Mouse (Mus musculus): Measurements from ENCODE around the gene Sipa1l2. TPM values are rescaled to one million over a fixed set of nuclear protein-coding genes. Genes with fewer than 3 reads are reported as not detected.

Sipa1l2 gene
- polyA plus RNA-seq, 1 experiment from 2014 or later, result 7.0 TPM

DNA sequence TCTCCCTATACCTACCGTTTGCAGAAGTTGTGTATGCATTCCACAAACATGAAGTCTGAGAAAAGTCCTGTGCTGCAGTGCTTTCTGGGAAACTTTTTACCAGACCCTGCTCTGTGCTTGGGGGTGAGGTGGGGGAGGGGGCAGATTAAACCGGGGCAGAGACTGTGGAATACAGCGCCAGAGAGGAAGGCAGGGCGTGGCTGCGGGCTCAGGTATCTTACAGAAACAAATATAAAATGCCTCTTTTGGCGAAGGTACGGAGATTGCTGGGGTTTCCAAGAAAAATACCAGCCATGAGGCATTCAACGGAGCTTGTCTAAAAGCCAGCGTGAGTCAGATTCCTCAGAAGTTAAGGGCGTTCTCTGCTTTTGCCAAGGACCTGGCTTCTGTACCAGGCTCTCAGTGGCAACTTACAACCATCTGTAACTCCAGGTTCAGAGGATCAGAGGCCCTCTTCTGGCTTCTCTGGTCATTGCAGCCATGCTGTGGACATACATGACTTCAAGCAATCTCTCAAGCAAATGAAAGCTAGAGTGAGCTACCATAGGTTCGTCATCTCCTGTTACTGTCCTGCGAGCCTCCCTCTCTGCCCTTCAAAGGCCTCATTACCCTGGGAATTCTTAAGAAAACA is 1.3 kb upstream of the Sipa1l2 start:
- peak overlapping the region; percentile 96 for H3K4me2 ChIP-seq (replicated peaks; ENCODE audit: low read depth, low read length)

GRCm38 (mm10) chr8:125570389-125570788 is 781 bp upstream of the Sipa1l2 start:
- peak; percentile 15 for ATAC-seq (ENCODE audit: insufficient number of reproducible peaks, insufficient read depth, low FRiP score, low read depth)
- H3K27ac ChIP-seq (ENCODE audit: low read length), result peak overlapping the region; percentile 78; the same call in 1 of the 2 replicates
- no peaks in the 10 kb centered on the region for H3K9me3 ChIP-seq (ENCODE audit: control insufficient read depth, low read depth, low read length)
- H3K4me1 ChIP-seq (ENCODE audit: control insufficient read depth, insufficient read depth, low read length), result peaks cover 14% of the 10 kb centered on the region
- H3K27me3 ChIP-seq (ENCODE audit: control insufficient read depth, insufficient read depth, low read length), result no peaks in the 10 kb centered on the region
- peak overlapping the region; percentile 72 for H3K4me3 ChIP-seq (ENCODE audit: low read depth, low read length)
- H3K36me3 ChIP-seq (ENCODE audit: control insufficient read depth, insufficient read depth, low read length), result no peaks in the 10 kb centered on the region
- H3K4me2 ChIP-seq (replicated peaks; ENCODE audit: low read depth, low read length), result peak overlapping the region; percentile 96
- 10% methylated on average over 13 of the region's 13 CpGs for WGBS
- H3K9ac ChIP-seq (replicated peaks; ENCODE audit: low read depth, low read length), result peak overlapping the region; percentile 55

More for the DNA sequence above, 1.3 kb upstream of the Sipa1l2 start:
- Histone ChIP-seq H3K4me1 (ENCODE audit: control insufficient read depth, insufficient read depth, low read length) (peaks cover 14% of the 10 kb centered on the region), H3K27ac (ENCODE audit: low read length) (no peak overlapping the region), H3K36me3 (ENCODE audit: control insufficient read depth, insufficient read depth, low read length) (no peaks in the 10 kb centered on the region), H3K9ac (replicated peaks; ENCODE audit: low read depth, low read length) (no peak overlapping the region), H3K27me3 (ENCODE audit: control insufficient read depth, insufficient read depth, low read length) (no peaks in the 10 kb centered on the region), H3K9me3 (ENCODE audit: control insufficient read depth, low read depth, low read length) (no peaks in the 10 kb centered on the region), H3K4me3 (ENCODE audit: low read depth, low read length) (no peak overlapping the region; the same call in 1 of the 2 replicates)
- no peak for ATAC-seq (ENCODE audit: insufficient number of reproducible peaks, insufficient read depth, low FRiP score, low read depth)
- WGBS, result 58% methylated on average over 12 of the region's 12 CpGs

DNA sequence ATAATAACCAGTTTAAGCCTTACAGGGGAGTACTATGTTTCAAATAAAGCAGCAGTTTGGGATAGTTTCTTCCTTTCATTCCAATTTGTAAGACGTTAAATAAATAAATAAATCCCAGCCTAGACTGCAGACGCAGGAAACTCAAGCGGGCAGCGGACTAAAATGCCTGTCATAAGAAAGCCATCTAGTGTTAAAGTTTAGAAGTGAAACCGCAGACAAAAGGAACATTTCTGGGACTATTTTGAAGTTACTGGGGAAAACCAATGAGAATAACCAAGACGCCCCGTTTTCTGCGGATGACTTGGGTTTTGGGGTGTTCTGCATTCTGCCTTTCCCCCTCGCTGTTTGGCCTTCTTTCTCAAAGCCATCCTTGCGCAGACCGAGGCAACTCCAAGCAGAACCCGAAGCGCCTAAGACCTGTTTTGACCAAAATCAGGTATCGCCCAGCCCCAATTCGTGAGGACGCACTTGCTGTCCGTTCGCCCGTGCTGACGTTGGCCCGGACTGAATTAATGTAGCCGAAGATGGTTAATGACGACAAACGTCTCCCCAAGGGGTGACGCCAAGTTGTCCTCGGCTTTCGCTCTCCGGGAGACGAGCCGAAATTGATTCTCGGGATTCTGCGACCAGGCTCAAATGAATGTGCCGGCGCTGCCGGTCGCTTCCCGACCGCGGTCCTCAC is 616 bp downstream of the Sipa1l2 start:
- Histone ChIP-seq H3K9ac (replicated peaks; ENCODE audit: low read depth, low read length) (peak overlapping the region; percentile 68), H3K27me3 (ENCODE audit: control insufficient read depth, insufficient read depth, low read length) (no peaks in the 10 kb centered on the region), H3K36me3 (ENCODE audit: control insufficient read depth, insufficient read depth, low read length) (no peaks in the 10 kb centered on the region), H3K4me1 (ENCODE audit: control insufficient read depth, insufficient read depth, low read length) (peaks cover 16% of the 10 kb centered on the region), H3K4me3 (ENCODE audit: low read depth, low read length) (peak overlapping the region; percentile 72), H3K9me3 (ENCODE audit: control insufficient read depth, low read depth, low read length) (no peaks in the 10 kb centered on the region), H3K4me2 (replicated peaks; ENCODE audit: low read depth, low read length) (peak overlapping the region; percentile 95), H3K27ac (ENCODE audit: low read length) (peak overlapping the region; percentile 39; the same call in 1 of the 2 replicates)
- under 1% methylated on average over 39 of the region's 39 CpGs for WGBS
- ATAC-seq (ENCODE audit: insufficient number of reproducible peaks, insufficient read depth, low FRiP score, low read depth), result no peak

GRCm38 (mm10) chr8:125568421-125568850 is 1.2 kb downstream of the Sipa1l2 start:
- Histone ChIP-seq H3K27ac (ENCODE audit: low read length) (no peak overlapping the region), H3K4me2 (replicated peaks; ENCODE audit: low read depth, low read length) (peak overlapping the region; percentile 95), H3K9ac (replicated peaks; ENCODE audit: low read depth, low read length) (peak overlapping the region; percentile 68; the same call in 1 of the 2 replicates), H3K36me3 (ENCODE audit: control insufficient read depth, insufficient read depth, low read length) (no peaks in the 10 kb centered on the region), H3K27me3 (ENCODE audit: control insufficient read depth, insufficient read depth, low read length) (no peaks in the 10 kb centered on the region), H3K4me1 (ENCODE audit: control insufficient read depth, insufficient read depth, low read length) (peaks cover 16% of the 10 kb centered on the region), H3K4me3 (ENCODE audit: low read depth, low read length) (peak overlapping the region; percentile 72), H3K9me3 (ENCODE audit: control insufficient read depth, low read depth, low read length) (no peaks in the 10 kb centered on the region)
- 4% methylated on average over 14 of the region's 14 CpGs for WGBS
- no peak for ATAC-seq (ENCODE audit: insufficient number of reproducible peaks, insufficient read depth, low FRiP score, low read depth)

DNA sequence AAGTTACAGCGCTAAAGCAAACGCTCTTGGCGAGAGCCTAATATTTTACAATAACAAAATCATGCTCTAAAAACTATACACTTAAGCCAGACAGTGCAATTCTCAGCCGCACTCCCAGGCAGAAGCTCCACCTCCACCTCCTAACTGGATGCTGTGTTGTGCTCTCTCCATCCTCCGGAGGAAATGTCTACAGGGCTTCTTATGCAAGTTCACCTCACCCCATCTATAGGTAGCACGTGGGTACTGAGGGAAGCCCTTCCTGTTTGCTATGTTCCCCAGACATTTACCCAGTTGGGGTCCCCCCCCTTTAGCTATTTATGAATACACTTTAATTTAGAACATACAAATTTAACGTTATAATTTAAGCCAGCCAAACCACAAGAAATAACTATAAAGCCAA is 2.0 kb downstream of the Sipa1l2 start:
- ATAC-seq (ENCODE audit: insufficient number of reproducible peaks, insufficient read depth, low FRiP score, low read depth), result no peak
- Histone ChIP-seq H3K4me1 (ENCODE audit: control insufficient read depth, insufficient read depth, low read length) (peaks cover 19% of the 10 kb centered on the region), H3K27me3 (ENCODE audit: control insufficient read depth, insufficient read depth, low read length) (no peaks in the 10 kb centered on the region), H3K9me3 (ENCODE audit: control insufficient read depth, low read depth, low read length) (no peaks in the 10 kb centered on the region), H3K9ac (replicated peaks; ENCODE audit: low read depth, low read length) (no peak overlapping the region), H3K4me3 (ENCODE audit: low read depth, low read length) (peak overlapping the region; percentile 72; the same call in 1 of the 2 replicates), H3K36me3 (ENCODE audit: control insufficient read depth, insufficient read depth, low read length) (no peaks in the 10 kb centered on the region), H3K27ac (ENCODE audit: low read length) (no peak overlapping the region), H3K4me2 (replicated peaks; ENCODE audit: low read depth, low read length) (peak overlapping the region; percentile 95)
- 52% methylated on average over 7 of the region's 7 CpGs for WGBS

DNA sequence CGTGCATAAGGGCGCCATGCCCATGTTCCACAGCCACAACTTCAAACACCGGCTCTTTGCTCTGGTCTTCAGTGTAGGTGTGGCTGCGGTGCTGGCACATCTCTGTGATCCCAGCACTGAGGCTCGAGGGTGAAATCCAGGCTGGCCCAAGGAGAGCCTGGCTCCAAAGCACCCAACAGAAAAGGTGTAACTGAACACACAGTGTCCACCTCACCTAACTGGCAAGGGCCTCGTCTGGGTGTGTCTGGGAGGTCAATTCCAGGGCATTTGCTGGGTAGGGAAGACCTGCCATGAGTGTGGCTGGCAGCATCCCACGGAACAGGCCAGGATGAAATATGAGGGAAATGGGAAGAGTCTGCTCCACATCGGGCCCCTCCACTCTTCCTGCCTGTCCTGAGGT is 6.7 kb downstream of the Sipa1l2 start:
- H3K36me3 ChIP-seq (ENCODE audit: control insufficient read depth, insufficient read depth, low read length), result no peaks in the 10 kb centered on the region
- no peak overlapping the region for H3K9ac ChIP-seq (replicated peaks; ENCODE audit: low read depth, low read length)
- H3K9me3 ChIP-seq (ENCODE audit: control insufficient read depth, low read depth, low read length), result no peaks in the 10 kb centered on the region
- WGBS, result 65% methylated on average over 8 of the region's 8 CpGs
- no peak overlapping the region for H3K4me3 ChIP-seq (ENCODE audit: low read depth, low read length)
- ATAC-seq (ENCODE audit: insufficient number of reproducible peaks, insufficient read depth, low FRiP score, low read depth), result no peak
- H3K27me3 ChIP-seq (ENCODE audit: control insufficient read depth, insufficient read depth, low read length), result no peaks in the 10 kb centered on the region
- peaks cover 37% of the 10 kb centered on the region for H3K4me1 ChIP-seq (ENCODE audit: control insufficient read depth, insufficient read depth, low read length)
- H3K27ac ChIP-seq (ENCODE audit: low read length), result no peak overlapping the region
- H3K4me2 ChIP-seq (replicated peaks; ENCODE audit: low read depth, low read length), result no peak overlapping the region

GRCm38 (mm10) chr8:125560825-125561490 is 8.7 kb downstream of the Sipa1l2 start:
- H3K4me1 ChIP-seq (ENCODE audit: control insufficient read depth, insufficient read depth, low read length), result peaks cover 47% of the 10 kb centered on the region
- 66% methylated on average over 11 of the region's 11 CpGs for WGBS
- no peak overlapping the region for H3K9ac ChIP-seq (replicated peaks; ENCODE audit: low read depth, low read length)
- ATAC-seq (ENCODE audit: insufficient number of reproducible peaks, insufficient read depth, low FRiP score, low read depth), result no peak
- H3K27me3 ChIP-seq (ENCODE audit: control insufficient read depth, insufficient read depth, low read length), result no peaks in the 10 kb centered on the region
- H3K4me3 ChIP-seq (ENCODE audit: low read depth, low read length), result no peak overlapping the region
- H3K4me2 ChIP-seq (replicated peaks; ENCODE audit: low read depth, low read length), result no peak overlapping the region
- H3K27ac ChIP-seq (ENCODE audit: low read length), result no peak overlapping the region
- H3K9me3 ChIP-seq (ENCODE audit: control insufficient read depth, low read depth, low read length), result no peaks in the 10 kb centered on the region
- no peaks in the 10 kb centered on the region for H3K36me3 ChIP-seq (ENCODE audit: control insufficient read depth, insufficient read depth, low read length)

GRCm38 (mm10) chr8:125559066-125559653 is 10.4 kb downstream of the Sipa1l2 start:
- WGBS, result 44% methylated on average over 5 of the region's 5 CpGs
- no peaks in the 10 kb centered on the region for H3K27me3 ChIP-seq (ENCODE audit: control insufficient read depth, insufficient read depth, low read length)
- peaks cover 47% of the 10 kb centered on the region for H3K4me1 ChIP-seq (ENCODE audit: control insufficient read depth, insufficient read depth, low read length)
- H3K36me3 ChIP-seq (ENCODE audit: control insufficient read depth, insufficient read depth, low read length), result no peaks in the 10 kb centered on the region
- ATAC-seq (ENCODE audit: insufficient number of reproducible peaks, insufficient read depth, low FRiP score, low read depth), result no peak
- no peak overlapping the region for H3K4me3 ChIP-seq (ENCODE audit: low read depth, low read length)
- H3K9me3 ChIP-seq (ENCODE audit: control insufficient read depth, low read depth, low read length), result no peaks in the 10 kb centered on the region
- peak overlapping the region; percentile 37 for H3K4me2 ChIP-seq (replicated peaks; ENCODE audit: low read depth, low read length)
- H3K9ac ChIP-seq (replicated peaks; ENCODE audit: low read depth, low read length), result no peak overlapping the region
- H3K27ac ChIP-seq (ENCODE audit: low read length), result peak overlapping the region; percentile 23; the same call in 1 of the 2 replicates
